8 mouse cellular contexts compared by ENCODE assay signal in the genomic region with DNA sequence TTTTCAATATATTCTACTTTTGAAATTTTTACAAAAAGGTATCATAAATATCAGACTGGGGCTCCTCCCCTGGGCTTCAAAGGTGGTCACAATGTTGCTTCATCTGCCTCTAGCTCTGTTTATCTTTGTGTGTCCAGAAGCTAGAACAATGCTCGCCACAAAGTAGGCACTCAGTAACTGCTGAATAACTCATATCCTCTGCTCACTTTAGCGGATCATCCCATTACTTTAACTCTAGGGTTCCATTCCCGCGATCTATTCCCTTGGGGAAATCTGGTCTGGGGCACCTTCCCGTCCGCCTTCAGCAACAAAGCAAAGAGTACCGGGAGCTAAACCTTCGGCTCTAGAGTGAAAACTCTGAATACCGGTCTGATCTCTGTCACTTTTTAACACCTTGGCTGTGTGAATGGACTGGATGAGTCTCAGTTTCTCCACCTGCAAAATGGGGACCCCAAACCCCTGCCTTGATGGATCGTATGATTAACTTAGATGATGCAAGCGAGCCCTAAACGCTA. TPM values are rescaled to one million over a fixed set of nuclear protein-coding genes. Genes with fewer than 3 reads are reported as not detected.
DNase-seq lines count a peak whose midpoint lies in the region; ATAC-seq and TF ChIP-seq lines count a peak whose summit lies in the region.

No protein-coding gene starts in this region.

- no peak for TF ChIP-seq POLR2A in olfactory bulb, adult 2 months (IDR thresholded peaks at IDR 0.05; ENCODE audit: insufficient read depth, low read depth, low read length)

- H3K9me3 ChIP-seq in embryonic facial prominence, embryonic 13.5 days = no peaks in the 10 kb centered on the region
- no peaks in the 10 kb centered on the region for H3K9me3 ChIP-seq in limb, embryonic 12.5 days

- H3K27me3 ChIP-seq in embryonic facial prominence, embryonic 13.5 days = no peaks in the 10 kb centered on the region
- H3K27me3 ChIP-seq in limb, embryonic 12.5 days = no peaks in the 10 kb centered on the region

- DNase-seq in left cerebral cortex, adult 2 months (ENCODE audit: extremely low spot score in 1 of 2, low spot score in 2 of 2) = no peak
- DNase-seq in left cerebral cortex, postnatal 14 days (ENCODE audit: low spot score in 2 of 2) = no peak
- DNase-seq in urinary bladder, postnatal 25 days (ENCODE audit: low spot score) = no peak
- DNase-seq in right cerebral cortex, postnatal 10 days (ENCODE audit: low spot score in 2 of 2) = no peak
- DNase-seq in left cerebral cortex, adult 9 months (ENCODE audit: low spot score in 2 of 2) = no peak

- H3K4me1 ChIP-seq in embryonic facial prominence, embryonic 13.5 days = peaks cover 15% of the 10 kb centered on the region
- H3K4me1 ChIP-seq in limb, embryonic 12.5 days (replicated peaks) = peaks cover 15% of the 10 kb centered on the region
- peaks cover 2% of the 10 kb centered on the region; the same call in 1 of the 2 replicates for H3K4me1 ChIP-seq in olfactory bulb, adult 2 months (ENCODE audit: control insufficient read depth, insufficient read depth, low read length)

- TF ChIP-seq CTCF in left cerebral cortex, adult 2 months (IDR thresholded peaks at IDR 0.05) = no peak
- TF ChIP-seq CTCF in olfactory bulb, adult 2 months (IDR thresholded peaks at IDR 0.05; ENCODE audit: insufficient read depth, low read depth, low read length) = no peak

- ATAC-seq in embryonic facial prominence, embryonic 13.5 days (ENCODE audit: insufficient number of reproducible peaks, insufficient read depth, low FRiP score, low TSS enrichment, low read depth) = no peak
- ATAC-seq in limb, embryonic 12.5 days (ENCODE audit: insufficient number of reproducible peaks, insufficient read depth, low FRiP score, low TSS enrichment, low read depth) = no peak

- H3K4me3 ChIP-seq in left cerebral cortex, adult 2 months = peak overlapping the region; percentile 80
- H3K4me3 ChIP-seq in embryonic facial prominence, embryonic 13.5 days = peak overlapping the region; percentile 75
- peak overlapping the region; percentile 71 for H3K4me3 ChIP-seq in limb, embryonic 12.5 days (replicated peaks)
- peak overlapping the region; percentile 89 for H3K4me3 ChIP-seq in olfactory bulb, adult 2 months (ENCODE audit: insufficient read depth, low read depth, low read length)

- intact Hi-C loops in left cerebral cortex, adult 2 months (cut with DNase I) = no loop called here
- intact Hi-C loops in left cerebral cortex, postnatal 14 days (cut with DNase I) = no loop called here

- H3K36me3 ChIP-seq in embryonic facial prominence, embryonic 13.5 days = peaks cover 33% of the 10 kb centered on the region
- peaks cover 35% of the 10 kb centered on the region for H3K36me3 ChIP-seq in limb, embryonic 12.5 days

- peak overlapping the region; percentile 87 for H3K9ac ChIP-seq in embryonic facial prominence, embryonic 13.5 days
- H3K9ac ChIP-seq in limb, embryonic 12.5 days (replicated peaks) = peak overlapping the region; percentile 80

- peak overlapping the region; percentile 82 for H3K4me2 ChIP-seq in embryonic facial prominence, embryonic 13.5 days
- peak overlapping the region; percentile 61 for H3K4me2 ChIP-seq in limb, embryonic 12.5 days

- peak overlapping the region; percentile 98 for H3K27ac ChIP-seq in left cerebral cortex, adult 2 months
- H3K27ac ChIP-seq in embryonic facial prominence, embryonic 13.5 days = peak overlapping the region; percentile 95
- H3K27ac ChIP-seq in limb, embryonic 12.5 days = peak overlapping the region; percentile 96
- 0 out of 2 replicates have a peak overlapping the region, but pooled peaks have one; percentile 13 for H3K27ac ChIP-seq in olfactory bulb, adult 2 months (ENCODE audit: insufficient read depth, low read depth, low read length)

- 1% methylated on average over 12 of the region's 12 CpGs for WGBS in embryonic facial prominence, embryonic 13.5 days
- WGBS in limb, embryonic 12.5 days = under 1% methylated on average over 12 of the region's 12 CpGs
- under 1% methylated on average over 12 of the region's 12 CpGs for WGBS in olfactory bulb, adult 2 months

RNA-seq across cellular contexts. Expression of gene Kdm4a, which starts 0.8 kb away (rescaled TPM):
- total RNA-seq in left cerebral cortex, adult 2 months (2021) = 10 to 100 TPM; 39.6 to 41.0 TPM
- total RNA-seq in left cerebral cortex, postnatal 14 days (2021) = 10 to 100 TPM; 46.2 to 49.5 TPM
- polyA plus RNA-seq in embryonic facial prominence, embryonic 13.5 days (2015; fragmentation: Nextera tagmentation; extraction: Ambion mirVana) = 55.0 and 56.9 TPM in 2 replicates
- polyA plus RNA-seq in limb, embryonic 12.5 days (2016; fragmentation: Nextera tagmentation; extraction: Ambion mirVana) = 58.0 and 58.1 TPM in 2 replicates
- not detected in 2 replicates for polyA plus RNA-seq in olfactory bulb, adult 2 months (2012; ENCODE audit: insufficient read depth, insufficient read length, low replicate concordance, missing spikeins)

RNA-seq across cellular contexts. Expression of gene St3gal3, which starts 44.3 kb away (rescaled TPM):
- total RNA-seq in left cerebral cortex, adult 2 months (2021) = 10 to 100 TPM; 46.0 to 47.4 TPM
- total RNA-seq in left cerebral cortex, postnatal 14 days (2021) = 10 to 100 TPM; 41.4 to 45.3 TPM
- polyA plus RNA-seq in embryonic facial prominence, embryonic 13.5 days (2015; fragmentation: Nextera tagmentation; extraction: Ambion mirVana) = 9.8 and 10.0 TPM in 2 replicates
- polyA plus RNA-seq in limb, embryonic 12.5 days (2016; fragmentation: Nextera tagmentation; extraction: Ambion mirVana) = 8.9 and 12.1 TPM in 2 replicates
- polyA plus RNA-seq in olfactory bulb, adult 2 months (2012; ENCODE audit: insufficient read depth, insufficient read length, low replicate concordance, missing spikeins) = not detected in 2 replicates

Comparison
In these comparisons a context has a peak if more than half of its experiments do, and no peak if none do; other contexts are left out.
1. H3K27ac ChIP-seq: peak in every context shown above with its lines; median percentile 98 in left cerebral cortex, adult 2 months; 96 in limb, embryonic 12.5 days; 95 in embryonic facial prominence, embryonic 13.5 days; 13 in olfactory bulb, adult 2 months.